Mouse (Mus musculus) layer of hippocampus, adult 18-20 months (tissue): ENCODE data around the gene Aff3. TPM values are rescaled to one million over a fixed set of nuclear protein-coding genes. Genes with fewer than 3 reads are reported as not detected.

Source experiments
- total RNA-seq, 2 experiments: library from RNA; stranded (reverse); gene quantifications; 2 replicates each; pipeline ENCODE4 v1.2.3; 2021

Aff3 gene
- total RNA-seq, 2 experiments from 2014 or later, result 115 to 122 TPM

Other genes with a start within 250 kb of the Aff3 start
- gene Lonrf2, start 171.8 kb upstream of the Aff3 start, total RNA-seq, result 100 to 1,000 TPM; 106 to 110 TPM
- gene Chst10, start 233.2 kb upstream of the Aff3 start, total RNA-seq, result 10 to 100 TPM; 49.6 to 53.3 TPM